Mouse (Mus musculus): ENCODE measurements around the gene Syngr3. TPM values are rescaled to one million over a fixed set of nuclear protein-coding genes. Genes with fewer than 3 reads are reported as not detected.

The Syngr3 gene
- total RNA-seq, 1 experiment from 2014 or later: 0.25 TPM

DNA sequence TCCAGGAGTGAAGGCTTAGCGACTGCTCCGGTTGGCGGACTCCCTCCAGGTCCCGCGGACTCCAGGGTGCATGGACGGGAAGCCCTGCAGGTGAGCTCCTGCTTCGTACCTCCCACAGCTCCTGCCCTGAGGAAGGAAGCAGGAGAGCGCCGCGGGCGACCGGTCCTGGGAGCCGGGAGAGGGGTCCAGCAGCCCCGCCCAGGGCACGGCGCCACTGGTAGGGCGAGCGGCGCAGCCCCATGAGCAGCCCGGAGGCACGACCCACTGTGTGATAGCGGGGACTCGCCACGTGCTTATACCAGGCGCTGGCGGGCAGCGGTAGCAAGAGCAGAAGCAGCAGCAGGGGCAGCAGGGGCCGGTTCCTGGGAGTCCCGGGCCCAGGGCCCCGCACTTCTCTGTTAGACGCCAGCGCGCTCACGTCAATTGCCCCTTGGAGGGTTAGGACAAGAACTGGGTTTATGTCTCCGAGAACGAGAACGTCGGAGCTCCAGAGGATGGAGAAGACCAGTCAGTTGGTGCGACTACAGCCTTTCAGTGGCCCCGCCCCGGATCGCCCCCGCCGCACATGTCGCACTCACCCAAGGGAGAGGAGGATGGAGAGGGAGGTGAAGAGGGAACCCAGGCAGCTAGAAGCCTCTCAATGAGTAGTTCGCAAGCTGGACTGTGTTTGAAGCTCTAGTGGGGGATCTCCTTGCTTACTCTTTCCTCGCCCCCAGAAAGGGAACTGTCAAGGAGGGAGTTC lies 31.6 kb downstream of the Syngr3 start, which contains the start of gene Npw:
Gene Npw, minus strand, starts transcription at position 441 of the 742 bp plus-strand sequence.
- peak; percentile 46 to 59; a peak in 2 of 4 replicates for ATAC-seq (replicated peaks in 1 of 2; ENCODE audit: insufficient read depth in 1 of 2, low FRiP score in 2 of 2, low TSS enrichment in 1 of 2, low read depth in 1 of 2, poor library complexity in 2 of 2, severe bottlenecking in 2 of 2)

DNA sequence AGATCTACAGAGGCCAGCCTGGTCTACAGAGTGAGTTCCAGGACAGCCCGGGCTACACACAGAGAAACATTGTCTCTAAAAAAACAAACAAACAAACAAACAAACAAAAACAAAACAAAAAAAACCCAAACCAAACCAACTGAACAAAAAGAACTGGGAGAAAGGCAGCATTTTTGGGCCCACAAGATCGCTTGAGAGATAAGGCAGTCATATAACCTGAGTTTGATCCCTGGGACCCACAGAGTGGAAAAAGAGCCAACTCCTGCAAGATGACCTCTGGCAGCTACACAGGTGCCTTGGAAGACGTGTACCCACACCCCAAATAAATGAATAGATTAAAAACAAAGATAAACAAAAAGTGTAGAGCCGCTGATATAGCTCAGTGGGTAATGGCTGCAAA lies 34.8 kb downstream of the Syngr3 start:
- no peak for ATAC-seq (replicated peaks in 1 of 2; ENCODE audit: insufficient read depth in 1 of 2, low FRiP score in 2 of 2, low TSS enrichment in 1 of 2, low read depth in 1 of 2, poor library complexity in 2 of 2, severe bottlenecking in 2 of 2)

DNA sequence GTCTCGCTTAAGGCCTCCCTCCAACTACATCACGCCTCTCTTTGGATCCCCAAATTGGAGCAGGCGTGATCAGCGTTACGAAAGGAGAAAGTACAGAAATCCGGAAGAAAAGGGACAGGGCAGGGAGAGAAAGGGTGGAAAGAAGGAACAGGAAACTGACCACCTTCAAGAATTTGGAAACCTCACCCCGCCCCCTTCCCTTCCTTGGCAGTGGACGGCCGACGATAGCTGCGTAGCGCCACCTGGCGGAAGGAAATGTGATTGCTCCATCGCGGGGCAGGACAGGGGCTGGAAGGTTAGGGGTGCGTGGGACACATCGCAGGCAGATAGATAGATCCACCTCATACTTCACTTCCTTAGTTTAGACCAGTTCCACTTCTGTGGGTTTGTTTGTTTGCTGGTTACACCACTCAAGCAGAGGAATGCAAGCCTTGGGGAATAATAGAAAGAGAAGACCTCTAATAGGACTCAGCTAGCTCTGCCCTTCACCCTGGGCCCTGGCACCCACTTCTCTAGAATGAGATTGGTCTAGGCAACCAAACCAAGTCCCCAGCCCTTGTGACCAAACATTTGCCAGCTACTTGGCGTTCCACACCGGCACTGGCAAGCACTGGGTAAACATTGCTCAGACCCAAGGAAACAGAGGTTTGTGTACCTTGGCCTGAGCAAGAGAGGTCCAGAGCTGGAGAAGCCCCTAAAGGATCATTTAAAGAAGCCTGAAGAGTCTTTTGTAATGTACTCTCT lies 35.6 kb downstream of the Syngr3 start:
- peak; percentile 78 to 81 for ATAC-seq (replicated peaks in 1 of 2; ENCODE audit: insufficient read depth in 1 of 2, low FRiP score in 2 of 2, low TSS enrichment in 1 of 2, low read depth in 1 of 2, poor library complexity in 2 of 2, severe bottlenecking in 2 of 2)

DNA sequence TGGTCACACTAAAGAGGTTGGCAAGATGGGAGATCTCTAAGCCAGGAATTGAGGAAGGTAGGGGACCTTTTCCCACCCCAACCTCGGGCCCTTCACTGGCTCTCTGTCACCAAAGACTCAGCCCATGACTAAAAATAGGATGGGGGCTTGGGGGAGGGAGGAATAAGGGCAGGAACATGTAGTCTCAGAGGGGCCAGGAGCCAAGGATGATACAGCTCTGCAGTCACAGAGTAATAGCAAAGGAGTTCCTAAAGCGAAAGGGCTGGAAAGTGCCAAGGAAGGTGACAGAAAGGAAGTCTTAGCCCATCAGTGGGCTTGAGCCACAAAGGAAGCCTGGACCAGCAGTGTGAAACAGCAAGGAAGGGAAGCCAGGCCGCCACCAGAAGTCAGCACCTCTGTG lies 37.9 kb downstream of the Syngr3 start:
- ATAC-seq (replicated peaks in 1 of 2; ENCODE audit: insufficient read depth in 1 of 2, low FRiP score in 2 of 2, low TSS enrichment in 1 of 2, low read depth in 1 of 2, poor library complexity in 2 of 2, severe bottlenecking in 2 of 2): no peak

DNA sequence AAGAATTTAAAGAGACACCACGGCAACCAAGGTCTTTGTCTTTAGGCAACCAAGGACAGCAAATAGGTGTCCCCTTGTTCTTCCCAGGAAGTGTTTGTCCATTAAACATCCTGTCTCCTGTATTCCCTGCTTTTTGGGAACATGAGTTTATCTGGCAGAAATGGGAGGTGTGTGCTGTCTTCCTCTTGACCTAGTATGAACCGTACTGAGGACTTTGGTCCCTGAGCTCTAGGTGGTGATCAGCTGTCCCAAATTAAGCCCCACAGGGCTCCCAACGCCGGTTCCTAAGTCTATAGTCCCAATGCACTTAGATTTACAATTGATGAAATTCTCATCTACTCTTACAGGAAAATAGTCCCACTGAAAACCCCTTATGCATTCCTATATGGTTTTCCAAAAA lies 39.0 kb downstream of the Syngr3 start:
- ATAC-seq (replicated peaks in 1 of 2; ENCODE audit: insufficient read depth in 1 of 2, low FRiP score in 2 of 2, low TSS enrichment in 1 of 2, low read depth in 1 of 2, poor library complexity in 2 of 2, severe bottlenecking in 2 of 2): no peak

DNA sequence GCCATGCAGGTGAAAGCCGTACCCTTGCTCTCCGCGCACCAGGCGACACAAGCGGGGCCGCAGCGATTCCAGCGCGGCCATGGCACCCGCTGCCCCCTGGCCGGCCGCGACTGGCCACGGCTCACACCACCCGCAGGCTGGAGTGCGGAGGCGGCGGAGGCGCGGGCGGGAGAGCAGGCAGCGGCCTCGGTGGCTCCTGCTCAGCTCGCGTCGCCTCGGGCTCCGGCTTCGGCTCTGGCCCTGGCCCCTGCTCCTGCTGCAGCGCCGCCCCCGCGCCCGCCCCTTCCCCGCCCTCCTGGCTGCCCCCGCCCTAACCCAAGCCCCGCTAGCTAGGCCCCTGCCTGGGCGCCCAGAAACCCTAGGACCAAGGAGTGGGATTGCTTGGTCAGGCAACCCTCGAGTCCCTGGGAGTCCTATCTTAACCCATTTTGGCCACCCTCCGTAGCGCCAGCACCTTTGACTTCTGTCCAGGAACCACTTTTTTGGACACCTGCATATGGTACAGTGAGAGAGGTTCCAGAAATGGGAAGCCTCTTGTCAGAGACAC lies 39.6 kb downstream of the Syngr3 start, which contains the start of gene Slc9a3r2:
Gene Slc9a3r2, minus strand, starts transcription at position 258 of the 547 bp plus-strand sequence.
- ATAC-seq (replicated peaks in 1 of 2; ENCODE audit: insufficient read depth in 1 of 2, low FRiP score in 2 of 2, low TSS enrichment in 1 of 2, low read depth in 1 of 2, poor library complexity in 2 of 2, severe bottlenecking in 2 of 2): no peak

DNA sequence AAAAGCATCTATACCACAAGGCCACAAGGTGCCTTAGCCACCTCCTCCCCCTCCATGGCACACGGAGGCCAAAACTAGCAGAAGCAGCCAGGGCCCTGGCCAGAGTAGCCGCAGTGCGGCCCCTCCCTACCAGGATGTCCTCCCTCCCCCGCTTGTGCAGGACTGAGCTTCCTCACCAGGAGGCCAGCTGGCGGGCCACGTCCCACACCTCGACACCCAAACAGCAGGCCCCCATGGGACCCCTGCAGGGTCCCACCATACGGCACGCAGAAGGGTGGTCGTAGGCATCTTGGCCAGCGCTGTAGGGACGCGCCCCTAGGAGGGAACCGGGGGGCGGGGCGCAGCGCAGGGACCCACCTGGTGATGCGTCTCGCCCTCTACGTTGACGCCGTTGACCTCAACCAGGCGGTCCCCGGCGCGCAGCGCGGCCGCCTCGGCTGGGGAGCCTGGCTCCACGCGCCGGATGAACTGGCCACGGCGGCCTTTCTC lies 40.1 kb downstream of the Syngr3 start:
- 0 out of 4 replicates have a peak, but pooled peaks of 1 of the 2 experiments have one; percentile 23 for ATAC-seq (replicated peaks in 1 of 2; ENCODE audit: insufficient read depth in 1 of 2, low FRiP score in 2 of 2, low TSS enrichment in 1 of 2, low read depth in 1 of 2, poor library complexity in 2 of 2, severe bottlenecking in 2 of 2)

DNA sequence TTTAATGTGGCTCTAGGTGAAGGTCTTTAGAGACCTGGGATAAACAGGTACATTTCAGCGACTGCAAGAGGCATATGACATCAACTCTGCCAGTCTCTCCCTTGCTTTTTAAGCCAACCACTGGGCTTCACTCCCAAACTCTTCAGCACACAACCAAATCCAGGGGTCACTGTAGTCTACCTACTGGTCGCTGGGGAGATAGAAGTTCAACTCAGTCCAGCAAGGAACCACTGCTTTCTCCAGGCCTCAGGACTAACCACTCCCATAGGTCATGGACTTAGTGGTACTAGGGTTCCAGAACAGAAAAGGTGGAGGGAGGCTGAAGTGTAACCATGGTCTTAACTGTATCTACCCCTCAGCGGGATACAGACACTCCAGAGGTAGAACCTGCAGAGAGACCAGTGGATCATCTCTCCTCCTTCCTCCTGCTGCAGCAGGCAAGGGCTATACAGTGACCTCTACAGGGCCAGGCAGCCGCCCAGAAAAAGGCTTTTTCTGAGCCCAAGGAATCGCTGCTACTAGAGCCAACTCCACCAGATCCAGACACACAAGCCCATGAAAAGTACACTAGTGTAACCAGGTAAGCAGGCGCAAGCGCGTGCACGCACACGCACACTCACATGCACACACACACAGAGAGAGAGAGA lies 40.9 kb downstream of the Syngr3 start:
- no peak for ATAC-seq (replicated peaks in 1 of 2; ENCODE audit: insufficient read depth in 1 of 2, low FRiP score in 2 of 2, low TSS enrichment in 1 of 2, low read depth in 1 of 2, poor library complexity in 2 of 2, severe bottlenecking in 2 of 2)

DNA sequence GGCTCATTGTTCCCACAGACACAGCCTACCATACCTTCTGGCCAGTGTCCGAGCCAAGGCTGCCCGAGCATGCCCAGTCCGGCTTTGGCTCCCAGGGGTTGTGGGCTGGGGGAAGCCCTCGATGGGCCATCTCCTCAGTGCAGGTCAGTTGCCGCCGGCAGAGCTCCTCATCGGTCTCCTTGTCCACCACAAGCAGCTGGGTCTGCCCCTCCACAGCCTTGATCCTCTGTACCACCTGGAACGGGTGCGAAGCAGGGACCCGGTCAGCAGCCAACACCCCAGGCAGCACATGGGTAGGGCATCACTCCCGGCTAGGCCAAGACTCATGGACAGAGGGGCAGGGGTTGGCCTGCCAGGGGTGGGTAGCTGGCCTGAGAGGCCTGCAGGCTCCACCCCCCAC lies 42.3 kb downstream of the Syngr3 start:
- no peak for ATAC-seq (replicated peaks in 1 of 2; ENCODE audit: insufficient read depth in 1 of 2, low FRiP score in 2 of 2, low TSS enrichment in 1 of 2, low read depth in 1 of 2, poor library complexity in 2 of 2, severe bottlenecking in 2 of 2)

DNA sequence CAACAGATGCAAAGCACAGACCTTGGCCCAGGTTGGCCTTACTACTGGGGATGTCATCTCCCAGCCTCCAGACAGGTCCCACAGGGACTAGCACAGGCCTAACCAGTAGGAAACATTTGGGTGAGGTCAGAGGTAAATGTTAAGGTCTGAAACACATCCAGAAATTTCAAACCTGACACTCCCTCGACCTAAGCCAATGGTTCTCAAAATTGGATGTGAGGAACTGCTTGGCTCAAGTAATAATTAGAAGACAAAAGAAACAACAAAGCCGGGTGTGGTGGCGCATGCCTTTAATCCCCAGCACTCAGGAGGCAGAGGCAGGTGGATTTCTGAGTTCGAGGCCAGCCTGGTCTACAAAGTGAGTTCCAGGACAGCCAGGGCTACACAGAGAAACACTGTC lies 43.4 kb downstream of the Syngr3 start:
- ATAC-seq (replicated peaks in 1 of 2; ENCODE audit: insufficient read depth in 1 of 2, low FRiP score in 2 of 2, low TSS enrichment in 1 of 2, low read depth in 1 of 2, poor library complexity in 2 of 2, severe bottlenecking in 2 of 2): no peak

DNA sequence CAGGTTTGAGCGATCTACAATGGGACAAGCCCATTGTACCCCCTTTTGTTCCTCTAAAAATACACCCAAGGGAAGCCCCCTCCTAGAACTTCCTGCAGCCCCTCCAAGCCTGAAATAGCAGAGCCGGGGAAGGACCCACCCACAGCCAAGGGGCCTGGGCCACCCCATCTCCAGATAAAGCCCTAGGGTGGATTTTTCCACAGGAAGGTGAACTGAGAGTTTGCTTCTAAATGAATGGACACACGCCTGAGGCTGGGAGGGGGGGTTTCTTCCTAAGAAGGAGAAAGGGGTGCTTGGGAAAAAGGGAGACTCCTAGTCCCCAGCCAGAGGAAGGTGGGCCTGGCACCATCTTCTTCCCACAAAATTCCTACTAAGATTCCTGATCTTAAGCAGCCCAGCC lies 43.8 kb downstream of the Syngr3 start:
- no peak for ATAC-seq (replicated peaks in 1 of 2; ENCODE audit: insufficient read depth in 1 of 2, low FRiP score in 2 of 2, low TSS enrichment in 1 of 2, low read depth in 1 of 2, poor library complexity in 2 of 2, severe bottlenecking in 2 of 2)

DNA sequence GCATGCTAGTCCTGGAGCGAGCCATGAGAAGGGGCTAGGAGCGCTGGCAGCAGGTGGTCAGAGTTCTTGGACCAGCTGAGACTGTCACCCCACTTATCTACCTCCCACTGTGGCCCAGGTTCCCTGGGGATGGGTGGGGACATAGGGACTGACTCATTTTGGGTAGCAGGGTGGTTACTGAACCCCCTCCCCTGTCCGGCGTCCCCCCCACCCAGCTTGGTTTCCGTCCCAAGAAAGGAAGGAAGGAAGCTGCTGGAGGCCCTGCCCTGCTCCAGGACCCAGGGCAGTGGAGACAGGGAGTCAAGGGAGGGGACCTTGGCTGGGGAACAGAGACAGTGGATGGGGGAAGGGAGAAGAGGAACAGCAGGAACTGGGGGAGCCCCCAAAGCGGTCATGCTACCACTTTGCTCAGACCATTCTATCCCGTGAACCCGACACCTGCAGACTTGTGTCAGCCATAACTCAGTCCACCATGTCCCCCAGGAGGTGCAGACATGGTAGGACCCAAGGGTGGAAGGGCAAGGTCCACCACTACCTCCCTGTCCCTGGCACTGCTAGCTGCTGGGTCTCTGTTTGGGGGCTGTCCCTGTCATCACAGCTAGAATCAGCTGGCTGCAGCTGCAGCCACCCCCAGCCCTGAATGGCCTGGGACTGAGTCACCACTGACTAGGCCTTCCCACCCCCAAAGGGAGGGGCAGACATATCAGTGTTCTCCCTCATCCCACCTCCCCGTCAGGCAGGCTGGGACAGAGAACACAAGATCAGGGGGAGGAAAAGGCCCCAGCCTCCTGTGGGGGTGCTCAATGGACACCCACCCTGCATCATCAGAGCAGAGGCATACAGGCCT lies 44.7 kb downstream of the Syngr3 start:
- ATAC-seq (replicated peaks in 1 of 2; ENCODE audit: insufficient read depth in 1 of 2, low FRiP score in 2 of 2, low TSS enrichment in 1 of 2, low read depth in 1 of 2, poor library complexity in 2 of 2, severe bottlenecking in 2 of 2): no peak

DNA sequence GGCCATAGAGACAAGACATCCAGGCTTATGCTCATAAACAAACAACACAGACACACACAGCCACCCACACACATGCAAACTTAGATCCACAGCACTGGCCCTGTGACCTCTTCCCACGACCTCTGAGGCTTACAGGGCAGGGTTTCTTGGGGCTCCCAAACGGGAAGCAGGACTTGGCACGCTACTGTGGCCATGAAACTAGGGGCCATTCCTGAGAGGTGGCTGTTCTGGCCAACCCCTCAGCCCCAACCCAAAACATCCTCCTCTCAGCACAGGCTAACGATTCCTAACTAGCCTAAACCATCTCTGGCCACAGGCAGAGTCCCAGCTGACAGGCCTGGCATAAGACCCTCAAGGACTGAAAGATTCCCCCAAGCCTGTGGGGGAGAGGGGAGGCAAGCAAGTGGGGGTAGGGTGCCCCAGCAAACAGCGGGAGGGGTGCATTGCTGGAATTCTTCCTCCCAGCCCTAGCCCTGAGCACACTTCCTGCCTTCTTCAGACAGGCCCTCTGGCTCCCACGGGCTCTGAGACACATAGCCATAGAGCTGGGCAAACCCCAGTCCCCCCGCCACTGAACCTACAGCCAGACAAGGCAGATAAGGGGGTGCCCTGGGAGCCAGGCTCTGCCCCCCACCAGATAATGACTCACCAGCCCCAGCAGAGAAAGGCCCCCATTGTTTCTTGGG lies 45.6 kb downstream of the Syngr3 start:
- no peak for ATAC-seq (replicated peaks in 1 of 2; ENCODE audit: insufficient read depth in 1 of 2, low FRiP score in 2 of 2, low TSS enrichment in 1 of 2, low read depth in 1 of 2, poor library complexity in 2 of 2, severe bottlenecking in 2 of 2)

DNA sequence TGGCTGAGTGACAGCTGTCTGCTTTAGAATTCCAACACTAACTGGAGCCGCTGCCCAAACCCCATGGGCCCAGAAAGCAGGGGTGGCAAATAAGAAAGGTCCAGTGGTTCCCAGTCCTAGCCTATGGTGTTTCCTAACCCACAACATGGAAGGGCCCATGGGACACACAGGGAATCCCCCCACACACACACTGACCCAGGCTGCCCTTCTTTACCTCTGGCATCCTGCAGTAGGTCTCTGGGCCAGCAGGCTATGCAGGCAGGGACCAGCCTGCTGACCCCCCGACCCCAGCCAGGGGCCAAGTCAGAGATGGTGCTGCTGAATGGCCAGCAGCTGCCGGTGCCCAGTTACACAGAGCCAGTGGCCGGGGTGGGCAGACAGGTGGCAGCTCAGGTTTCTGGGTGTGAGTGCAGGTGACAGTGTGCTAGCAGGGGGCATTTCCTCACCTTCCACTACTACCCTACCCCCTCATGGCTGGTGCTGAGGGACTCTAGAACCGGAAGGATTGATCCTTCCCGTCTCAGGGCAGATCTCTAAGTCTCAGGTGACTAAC lies 46.9 kb downstream of the Syngr3 start:
- no peak for ATAC-seq (replicated peaks in 1 of 2; ENCODE audit: insufficient read depth in 1 of 2, low FRiP score in 2 of 2, low TSS enrichment in 1 of 2, low read depth in 1 of 2, poor library complexity in 2 of 2, severe bottlenecking in 2 of 2)

DNA sequence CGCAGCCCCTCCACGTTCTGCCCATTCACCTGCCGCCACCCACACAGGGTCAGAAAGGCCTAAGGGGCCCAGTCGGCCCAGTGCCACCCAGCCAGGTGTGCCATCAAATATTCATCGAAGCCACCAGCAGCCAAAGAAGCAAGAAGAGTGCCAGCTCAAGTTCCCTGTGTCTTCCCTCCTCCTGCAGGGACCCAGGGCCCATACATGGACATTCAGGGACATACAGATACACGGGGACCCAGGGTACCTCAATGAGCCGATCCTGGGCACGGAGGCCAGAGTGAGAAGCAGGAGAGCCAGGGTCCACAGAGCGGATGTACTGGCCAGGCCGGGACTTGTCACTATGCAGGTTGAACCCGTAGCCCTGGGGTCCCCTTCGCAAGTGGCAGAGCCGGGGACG lies 47.8 kb downstream of the Syngr3 start:
- no peak for ATAC-seq (replicated peaks in 1 of 2; ENCODE audit: insufficient read depth in 1 of 2, low FRiP score in 2 of 2, low TSS enrichment in 1 of 2, low read depth in 1 of 2, poor library complexity in 2 of 2, severe bottlenecking in 2 of 2)

DNA sequence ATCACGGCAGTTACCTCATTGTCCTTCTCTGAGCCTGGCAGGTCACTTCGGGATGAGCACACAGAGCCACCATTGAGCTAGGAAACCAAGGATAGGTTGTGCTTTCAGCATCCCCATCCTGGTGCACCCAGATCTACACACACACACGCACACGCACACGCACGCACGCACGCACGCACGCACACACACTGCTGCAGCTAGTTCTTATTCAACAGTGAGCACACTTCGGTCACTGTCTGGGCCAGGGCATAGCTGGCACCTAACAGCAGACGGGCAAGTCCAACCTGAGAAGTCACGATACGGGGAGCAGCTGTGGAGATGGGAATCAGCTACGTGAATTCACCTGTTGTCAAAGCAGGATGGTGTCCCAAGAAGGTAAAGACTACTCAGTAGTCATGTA lies 49.2 kb downstream of the Syngr3 start:
- ATAC-seq (replicated peaks in 1 of 2; ENCODE audit: insufficient read depth in 1 of 2, low FRiP score in 2 of 2, low TSS enrichment in 1 of 2, low read depth in 1 of 2, poor library complexity in 2 of 2, severe bottlenecking in 2 of 2): no peak
